7 mouse cellular contexts compared by ENCODE assay signal in the genomic region with DNA sequence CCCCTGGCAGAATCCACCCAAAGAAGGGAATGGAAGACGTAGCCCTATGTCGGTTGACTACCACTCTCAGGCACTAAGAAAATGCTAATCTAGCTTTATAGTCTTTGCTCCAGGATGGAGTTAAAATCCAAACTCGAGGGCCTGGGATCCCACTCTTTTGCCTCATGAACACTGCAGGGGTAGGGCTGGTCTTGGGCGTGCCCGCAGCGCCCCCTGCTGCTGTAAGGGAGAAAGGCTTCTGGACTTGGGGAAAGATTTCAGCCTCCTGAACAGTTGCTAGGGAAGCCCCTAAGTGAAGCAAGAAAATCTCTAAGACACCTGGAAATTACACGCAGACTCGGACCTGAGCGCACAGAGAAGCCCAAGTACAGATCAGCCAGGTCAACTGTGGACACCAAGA. TPM values are rescaled to one million over a fixed set of nuclear protein-coding genes. Genes with fewer than 3 reads are reported as not detected.
DNase-seq lines count a peak whose midpoint lies in the region; ATAC-seq and TF ChIP-seq lines count a peak whose summit lies in the region.

No protein-coding gene starts in this region.

- H3K27ac ChIP-seq in kidney, embryonic 16.5 days (ENCODE audit: low read length): no peak overlapping the region
- no peak overlapping the region for H3K27ac ChIP-seq in lung, embryonic 14.5 days (ENCODE audit: low read depth)

- no peak overlapping the region for H3K4me2 ChIP-seq in kidney, embryonic 16.5 days (replicated peaks; ENCODE audit: low read depth, low read length)
- no peak overlapping the region for H3K4me2 ChIP-seq in lung, embryonic 14.5 days

- H3K4me1 ChIP-seq in kidney, embryonic 16.5 days (ENCODE audit: insufficient read depth, low read length): peaks cover 14% of the 10 kb centered on the region; the same call in 1 of the 2 replicates
- H3K4me1 ChIP-seq in lung, embryonic 14.5 days (ENCODE audit: insufficient read depth): no peaks in the 10 kb centered on the region

- H3K4me3 ChIP-seq in kidney, embryonic 16.5 days (ENCODE audit: low read length): no peak overlapping the region
- no peak overlapping the region for H3K4me3 ChIP-seq in lung, embryonic 14.5 days (ENCODE audit: low read depth, low read length)

- no peaks in the 10 kb centered on the region; the same call in 1 of the 2 replicates for H3K27me3 ChIP-seq in kidney, embryonic 16.5 days (ENCODE audit: insufficient read depth, low read length)
- H3K27me3 ChIP-seq in lung, embryonic 14.5 days (ENCODE audit: insufficient read depth, low read length): no peaks in the 10 kb centered on the region

- no peaks in the 10 kb centered on the region for H3K9me3 ChIP-seq in kidney, embryonic 16.5 days (ENCODE audit: low read length)
- H3K9me3 ChIP-seq in lung, embryonic 14.5 days (ENCODE audit: low read depth, low read length): no peaks in the 10 kb centered on the region

- ATAC-seq in kidney, embryonic 16.5 days (ENCODE audit: low FRiP score, low TSS enrichment): peak; percentile 64; the same call in 1 of the 2 replicates
- peak; percentile 32; the same call in 1 of the 2 replicates for ATAC-seq in lung, embryonic 14.5 days (ENCODE audit: insufficient read depth)

- TF ChIP-seq CTCF in lung, embryonic 14.5 days (IDR thresholded peaks at IDR 0.05; ENCODE audit: low read depth): peak; percentile 87

- DNase-seq in 416B (ENCODE audit: low read depth): peak; percentile 69
- DNase-seq in CD8-positive naive resting alpha-beta T cell, adult 2 months (ENCODE audit: low read depth in 2 of 2, low spot score in 2 of 2): peak; percentile 16 to 33
- DNase-seq in brain, adult 2 months (ENCODE audit: low read depth, low spot score): peak; percentile 60
- DNase-seq in frontal cortex, postnatal 25 days (ENCODE audit: low spot score in 2 of 2): peak; percentile 63 to 74
- peak; percentile 86 for DNase-seq in lung, embryonic 14.5 days
- DNase-seq in right cerebral cortex, postnatal 14 days: peak; percentile 75

- H3K9ac ChIP-seq in kidney, embryonic 16.5 days (replicated peaks; ENCODE audit: low read length): no peak overlapping the region
- H3K9ac ChIP-seq in lung, embryonic 14.5 days: no peak overlapping the region

- no peaks in the 10 kb centered on the region for H3K36me3 ChIP-seq in kidney, embryonic 16.5 days (ENCODE audit: insufficient read depth, low read length)
- H3K36me3 ChIP-seq in lung, embryonic 14.5 days (ENCODE audit: insufficient read depth): no peaks in the 10 kb centered on the region

- WGBS in kidney, embryonic 16.5 days: 19% methylated on average over 9 of the region's 9 CpGs
- WGBS in lung, embryonic 14.5 days: 18% methylated on average over 9 of the region's 9 CpGs

RNA-seq across cellular contexts. Expression of gene Zfp637, which starts 12.7 kb away (rescaled TPM):
- 105 and 108 TPM in 2 replicates for polyA plus RNA-seq in kidney, embryonic 16.5 days (2015; fragmentation: Nextera tagmentation; extraction: Ambion mirVana)
- polyA plus RNA-seq in lung, embryonic 14.5 days (2014; fragmentation: Nextera tagmentation; extraction: Ambion mirVana): 151 and 160 TPM in 2 replicates

RNA-seq across cellular contexts. Expression of gene Zfp239, which starts 33.6 kb away (rescaled TPM):
- 11.5 and 12.6 TPM in 2 replicates for polyA plus RNA-seq in kidney, embryonic 16.5 days (2015; fragmentation: Nextera tagmentation; extraction: Ambion mirVana)
- 9.3 and 12.3 TPM in 2 replicates for polyA plus RNA-seq in lung, embryonic 14.5 days (2014; fragmentation: Nextera tagmentation; extraction: Ambion mirVana)

Comparison
In these comparisons a context has a peak if more than half of its experiments do, and no peak if none do; other contexts are left out.
1. DNase-seq: peak in every context shown above with its lines; median percentile 86 in lung, embryonic 14.5 days; 75 in right cerebral cortex, postnatal 14 days; 69 in 416B; 68 in frontal cortex, postnatal 25 days; 60 in brain, adult 2 months; 24 in CD8-positive naive resting alpha-beta T cell, adult 2 months.